Mouse (Mus musculus): ENCODE measurements around the gene Olfr30. TPM values are rescaled to one million over a fixed set of nuclear protein-coding genes. Genes with fewer than 3 reads are reported as not detected.

Gene Olfr30
- total and polyA plus RNA-seq, 2 experiments from 2014 or later = not detected

DNA sequence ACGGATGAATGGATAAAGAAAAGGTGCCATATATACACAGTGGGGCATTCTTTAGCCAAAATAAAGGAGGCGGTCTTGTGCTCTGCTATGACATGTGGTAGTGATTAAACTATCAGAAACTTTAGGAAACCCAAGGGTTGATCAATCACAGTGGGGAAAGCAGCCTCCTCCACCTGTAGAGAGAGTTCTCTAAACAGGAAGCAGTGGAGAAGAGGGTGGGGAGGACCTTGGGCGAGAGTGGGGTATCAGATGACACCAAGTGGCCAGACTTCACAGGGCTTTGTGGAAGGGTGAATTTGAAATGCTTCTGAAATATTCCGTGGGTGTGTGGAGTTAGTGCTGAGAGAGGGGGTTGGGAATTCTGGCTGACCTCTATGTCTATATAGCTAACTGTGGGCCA, 8.5 kb downstream of the Olfr30 start:
- DNase-seq (ENCODE audit: low spot score) (no peak), ATAC-seq (ENCODE audit: insufficient read depth, low read depth) (no peak)
- Histone ChIP-seq H3K9me3 (replicated peaks; ENCODE audit: control insufficient read depth, low read length) (0 out of 2 replicates have a peak, but pooled peaks cover under 1% of the 10 kb centered on the region), H3K27ac (ENCODE audit: low read depth) (no peak overlapping the region), H3K9ac (replicated peaks; ENCODE audit: low read depth, low read length) (no peak overlapping the region), H3K27me3 (ENCODE audit: control insufficient read depth, insufficient read depth, low read length) (no peaks in the 10 kb centered on the region), H3K4me2 (ENCODE audit: low read depth, low read length) (no peak overlapping the region), H3K4me3 (ENCODE audit: low read depth, low read length) (no peak overlapping the region), H3K4me1 (ENCODE audit: control insufficient read depth, insufficient read depth) (no peaks in the 10 kb centered on the region), H3K36me3 (replicated peaks; ENCODE audit: control insufficient read depth, insufficient read depth, low read length) (no peaks in the 10 kb centered on the region)
- 53% methylated on average over 4 of the region's 4 CpGs for WGBS
- TF ChIP-seq CTCF (IDR thresholded peaks at IDR 0.05; ENCODE audit: low read depth) (no peak), EP300 (IDR thresholded peaks at IDR 0.05; ENCODE audit: low read depth) (no peak)

DNA sequence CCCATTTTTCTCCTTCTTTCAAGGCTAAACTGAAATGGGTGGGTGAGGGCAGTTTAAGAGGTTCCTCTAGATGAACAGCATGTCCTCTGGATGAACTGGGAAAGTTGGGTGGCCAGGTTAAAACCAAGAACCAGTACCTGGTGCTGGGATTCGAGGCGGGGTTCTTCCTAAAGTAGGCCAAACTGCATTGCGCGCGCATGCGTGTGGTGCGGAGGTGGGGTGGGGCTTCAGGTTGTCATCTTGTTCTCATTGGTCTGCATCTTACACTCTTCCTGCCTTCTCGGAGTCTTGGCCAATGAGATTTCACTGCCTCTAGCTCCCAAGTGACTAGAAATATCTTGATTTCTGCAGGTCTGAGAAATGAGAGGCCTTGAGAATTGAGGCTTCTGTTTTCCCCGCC, 9.3 kb downstream of the Olfr30 start, which contains the start of gene Lypd9:
Gene Lypd9 (minus strand): TSS at position 165 of the 400 bp plus-strand sequence.
- no peak for TF ChIP-seq CTCF (IDR thresholded peaks at IDR 0.05; ENCODE audit: low read depth)
- TF ChIP-seq EP300 (IDR thresholded peaks at IDR 0.05; ENCODE audit: low read depth) = no peak
- no peaks in the 10 kb centered on the region for H3K4me1 ChIP-seq (ENCODE audit: control insufficient read depth, insufficient read depth)
- DNase-seq (ENCODE audit: low spot score) = no peak
- H3K9ac ChIP-seq (replicated peaks; ENCODE audit: low read depth, low read length) = no peak within 1 kb of the TSS
- WGBS = 96% methylated on average over 9 of the region's 9 CpGs
- ATAC-seq (ENCODE audit: insufficient read depth, low read depth) = no peak
- H3K36me3 ChIP-seq (replicated peaks; ENCODE audit: control insufficient read depth, insufficient read depth, low read length) = no peaks in the 10 kb centered on the region
- no peak within 1 kb of the TSS for H3K27ac ChIP-seq (ENCODE audit: low read depth)
- H3K4me3 ChIP-seq (ENCODE audit: low read depth, low read length) = no peak within 1 kb of the TSS
- no peak within 1 kb of the TSS for H3K4me2 ChIP-seq (ENCODE audit: low read depth, low read length)
- no peaks in the 10 kb centered on the region for H3K27me3 ChIP-seq (ENCODE audit: control insufficient read depth, insufficient read depth, low read length)
- H3K9me3 ChIP-seq (replicated peaks; ENCODE audit: control insufficient read depth, low read length) = 0 out of 2 replicates have a peak, but pooled peaks cover 7% of the 10 kb centered on the region

DNA sequence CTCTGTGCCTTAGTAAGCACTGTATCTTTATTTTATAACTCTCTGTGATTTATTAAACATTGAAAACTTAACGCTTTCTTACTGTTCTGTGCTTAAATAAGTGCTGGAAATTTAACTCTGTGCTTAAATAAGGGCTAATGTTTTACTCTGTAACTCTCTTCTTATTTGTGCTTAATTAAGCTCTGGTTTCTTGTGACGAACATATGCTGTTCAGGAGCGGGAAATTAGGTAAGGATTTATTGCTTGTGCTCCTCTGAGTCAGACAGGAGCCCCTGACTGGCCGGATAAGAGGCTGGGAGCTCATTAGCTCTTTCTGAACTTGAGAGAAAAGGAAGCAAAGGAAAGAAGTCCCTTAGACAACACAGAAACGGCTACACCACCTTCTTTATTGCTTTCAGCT, 24.2 kb downstream of the Olfr30 start:
- Histone ChIP-seq H3K4me1 (ENCODE audit: control insufficient read depth, insufficient read depth) (no peaks in the 10 kb centered on the region), H3K27ac (ENCODE audit: low read depth) (no peak overlapping the region), H3K4me2 (ENCODE audit: low read depth, low read length) (no peak overlapping the region), H3K9ac (replicated peaks; ENCODE audit: low read depth, low read length) (no peak overlapping the region), H3K9me3 (replicated peaks; ENCODE audit: control insufficient read depth, low read length) (no peaks in the 10 kb centered on the region), H3K27me3 (ENCODE audit: control insufficient read depth, insufficient read depth, low read length) (no peaks in the 10 kb centered on the region), H3K36me3 (replicated peaks; ENCODE audit: control insufficient read depth, insufficient read depth, low read length) (no peaks in the 10 kb centered on the region), H3K4me3 (ENCODE audit: low read depth, low read length) (no peak overlapping the region)
- 47% methylated on average over 5 of the region's 5 CpGs for WGBS
- no peak for DNase-seq (ENCODE audit: low spot score)
- no peak for ATAC-seq (ENCODE audit: insufficient read depth, low read depth)
- TF ChIP-seq EP300 (IDR thresholded peaks at IDR 0.05; ENCODE audit: low read depth) = no peak

DNA sequence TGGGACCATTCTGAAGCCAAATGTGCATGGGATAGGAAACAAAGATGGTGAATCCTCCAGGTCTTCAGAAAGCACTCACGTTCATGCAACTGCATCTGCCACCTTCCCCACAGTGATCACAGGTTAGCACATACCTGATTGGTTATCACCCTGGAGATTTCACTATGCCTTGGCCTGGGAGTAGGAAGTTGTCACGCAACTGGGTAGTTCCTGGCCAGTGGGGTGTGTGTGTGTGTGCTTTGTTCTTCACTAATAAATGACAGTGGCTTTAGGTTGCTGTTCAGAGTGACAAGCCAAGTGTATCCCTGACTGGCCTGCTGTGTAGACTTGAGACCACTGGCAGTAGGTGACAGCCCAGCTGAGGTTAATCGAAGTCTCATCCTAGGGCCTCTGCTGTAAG, 29.8 kb downstream of the Olfr30 start, which contains the start of gene Gm12253:
Gene Gm12253 (plus strand): TSS at position 301 of the 400 bp plus-strand sequence.
- Histone ChIP-seq H3K4me1 (ENCODE audit: control insufficient read depth, insufficient read depth) (no peaks in the 10 kb centered on the region), H3K9ac (replicated peaks; ENCODE audit: low read depth, low read length) (no peak within 1 kb of the TSS), H3K9me3 (replicated peaks; ENCODE audit: control insufficient read depth, low read length) (no peaks in the 10 kb centered on the region), H3K4me2 (ENCODE audit: low read depth, low read length) (no peak within 1 kb of the TSS), H3K27me3 (ENCODE audit: control insufficient read depth, insufficient read depth, low read length) (no peaks in the 10 kb centered on the region), H3K27ac (ENCODE audit: low read depth) (no peak within 1 kb of the TSS), H3K4me3 (ENCODE audit: low read depth, low read length) (no peak within 1 kb of the TSS), H3K36me3 (replicated peaks; ENCODE audit: control insufficient read depth, insufficient read depth, low read length) (no peaks in the 10 kb centered on the region)
- no peak for DNase-seq (ENCODE audit: low spot score)
- WGBS = 73% methylated on average over 3 of the region's 3 CpGs
- TF ChIP-seq EP300 (IDR thresholded peaks at IDR 0.05; ENCODE audit: low read depth) = no peak
- TF ChIP-seq CTCF (IDR thresholded peaks at IDR 0.05; ENCODE audit: low read depth) = no peak
- ATAC-seq (ENCODE audit: insufficient read depth, low read depth) = no peak

DNA sequence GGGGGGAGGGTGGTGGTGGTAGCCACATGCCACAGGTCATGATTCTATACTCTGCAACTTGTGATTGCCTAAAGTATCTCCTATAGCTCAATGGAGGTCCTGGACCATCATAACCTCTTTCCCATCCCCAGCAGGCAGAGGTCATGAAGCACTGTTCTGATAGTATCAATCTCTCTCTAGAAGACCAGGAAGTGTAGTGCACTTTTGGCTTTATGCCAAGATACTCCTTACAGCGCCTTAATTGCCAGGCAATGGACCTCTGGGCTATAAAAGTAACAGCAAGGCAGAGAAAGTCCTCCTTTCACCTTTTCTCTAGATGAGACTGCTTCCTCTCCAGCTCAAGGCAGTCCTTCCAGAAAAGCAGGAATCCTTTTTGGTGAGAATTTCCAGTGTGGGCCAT, 41.3 kb downstream of the Olfr30 start, which contains the start of gene 1810065E05Rik:
Gene 1810065E05Rik (plus strand): TSS at position 297 of the 400 bp plus-strand sequence.
- Histone ChIP-seq H3K4me2 (ENCODE audit: low read depth, low read length) (no peak within 1 kb of the TSS), H3K9me3 (replicated peaks; ENCODE audit: control insufficient read depth, low read length) (no peaks in the 10 kb centered on the region), H3K27me3 (ENCODE audit: control insufficient read depth, insufficient read depth, low read length) (no peaks in the 10 kb centered on the region), H3K4me3 (ENCODE audit: low read depth, low read length) (no peak within 1 kb of the TSS), H3K9ac (replicated peaks; ENCODE audit: low read depth, low read length) (no peak within 1 kb of the TSS), H3K27ac (ENCODE audit: low read depth) (no peak within 1 kb of the TSS), H3K4me1 (ENCODE audit: control insufficient read depth, insufficient read depth) (no peaks in the 10 kb centered on the region), H3K36me3 (replicated peaks; ENCODE audit: control insufficient read depth, insufficient read depth, low read length) (no peaks in the 10 kb centered on the region)
- DNase-seq (ENCODE audit: low spot score) (no peak), ATAC-seq (ENCODE audit: insufficient read depth, low read depth) (no peak)
- TF ChIP-seq EP300 (IDR thresholded peaks at IDR 0.05; ENCODE audit: low read depth) (no peak), CTCF (IDR thresholded peaks at IDR 0.05; ENCODE audit: low read depth) (no peak)
- WGBS = 38% methylated on average over 1 of the region's 1 CpGs

DNA sequence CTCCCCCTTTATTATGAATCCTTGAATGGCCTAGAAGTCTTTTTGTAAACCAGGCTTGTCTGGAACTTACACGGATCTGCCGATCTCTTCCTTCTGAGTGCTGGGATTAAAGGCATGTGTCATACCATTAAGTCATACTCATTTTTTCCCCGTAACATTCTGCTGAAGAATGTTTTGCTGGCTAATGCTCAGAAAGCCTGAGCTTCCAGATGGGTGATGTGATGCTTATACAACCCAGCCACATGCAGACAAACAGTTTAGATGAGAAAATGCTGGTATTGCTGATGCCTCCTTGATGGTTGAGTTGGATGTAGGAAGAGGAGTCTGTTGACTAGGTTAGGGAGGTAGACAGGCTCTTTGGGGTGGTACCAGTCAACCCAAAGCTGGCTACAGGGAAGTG, 43.7 kb downstream of the Olfr30 start:
- Histone ChIP-seq H3K27me3 (ENCODE audit: control insufficient read depth, insufficient read depth, low read length) (no peaks in the 10 kb centered on the region), H3K4me3 (ENCODE audit: low read depth, low read length) (no peak overlapping the region), H3K36me3 (replicated peaks; ENCODE audit: control insufficient read depth, insufficient read depth, low read length) (no peaks in the 10 kb centered on the region), H3K4me1 (ENCODE audit: control insufficient read depth, insufficient read depth) (no peaks in the 10 kb centered on the region), H3K9ac (replicated peaks; ENCODE audit: low read depth, low read length) (no peak overlapping the region), H3K27ac (ENCODE audit: low read depth) (no peak overlapping the region), H3K4me2 (ENCODE audit: low read depth, low read length) (no peak overlapping the region), H3K9me3 (replicated peaks; ENCODE audit: control insufficient read depth, low read length) (no peaks in the 10 kb centered on the region)
- no peak for ATAC-seq (ENCODE audit: insufficient read depth, low read depth)
- no peak for TF ChIP-seq CTCF (IDR thresholded peaks at IDR 0.05; ENCODE audit: low read depth)
- TF ChIP-seq EP300 (IDR thresholded peaks at IDR 0.05; ENCODE audit: low read depth) = no peak
- WGBS = 41% methylated on average over 3 of the region's 3 CpGs
- DNase-seq (ENCODE audit: low spot score) = peak; percentile 7
